Mouse (Mus musculus) midbrain, embryonic 13.5 days (tissue): ENCODE measurements around the gene Gpatch3. TPM values are rescaled to one million over a fixed set of nuclear protein-coding genes. Genes with fewer than 3 reads are reported as not detected.

ENCODE experiments used
- ATAC-seq: fragments of 200-750 bp; cut with Nextera tagmentation; 2 replicates; pipeline ENCODE4 v1.8.0; 2017; ENCODE audit warnings: mild to moderate bottlenecking, moderate TSS enrichment, moderate library complexity
- H3K27ac ChIP-seq: fragments of 300-500 bp; sonication (generic); 2 replicates; pipeline ENCODE4 v1.5.1; 2015; ENCODE audit warnings: inconsistent platforms, mild to moderate bottlenecking, moderate library complexity
- H3K27me3 ChIP-seq: fragments of 300-500 bp; sonication (generic); 2 replicates; pipeline ENCODE4 v1.6.1; 2015; ENCODE audit warnings: mild to moderate bottlenecking, inconsistent platforms
- H3K36me3 ChIP-seq: fragments of 300-500 bp; sonication (generic); 2 replicates; pipeline ENCODE4 v1.6.1; 2015; ENCODE audit warnings: mild to moderate bottlenecking, inconsistent platforms
- H3K4me1 ChIP-seq: fragments of 300-500 bp; sonication (generic); replicated peaks from 2 replicates; pipeline ENCODE4 v1.6.1; 2015; ENCODE audit warnings: inconsistent platforms
- H3K4me2 ChIP-seq: fragments of 300-500 bp; sonication (generic); replicated peaks from 2 replicates; pipeline ENCODE4 v1.6.1; 2015; ENCODE audit warnings: moderate library complexity, mild to moderate bottlenecking, inconsistent platforms
- H3K4me3 ChIP-seq: fragments of 300-500 bp; sonication (generic); replicated peaks from 2 replicates; pipeline ENCODE4 v1.5.1; 2015; ENCODE audit warnings: mild to moderate bottlenecking, inconsistent platforms
- H3K9ac ChIP-seq: fragments of 300-500 bp; sonication (generic); replicated peaks from 2 replicates; pipeline ENCODE4 v1.6.1; 2015; ENCODE audit warnings: mild to moderate bottlenecking, inconsistent platforms
- H3K9me3 ChIP-seq: fragments of 300-500 bp; sonication (generic); 2 replicates; pipeline ENCODE4 v1.6.1; 2016; ENCODE audit warnings: mild to moderate bottlenecking, inconsistent platforms
- WGBS: fragments of 180-500 bp; shearing (Covaris S2); methylation state at CpG from one replicate; pipeline ENCODE4 v1.1.7; 2015; 5-methylcytosine and 5-hydroxymethylcytosine counted together
- polyA plus RNA-seq: library from polyadenylated mRNA; unstranded; fragments of >200 nt; fragmentation: Nextera tagmentation; extraction: Ambion mirVana; gene quantifications from 2 replicates; pipeline ENCODE4 v1.2.1, GENCODE M21; 2015

Gene Gpatch3
- polyA plus RNA-seq, 1 experiment from 2014 or later, result 7.6 TPM

- Histone ChIP-seq H3K4me3 (no peak overlapping the region), H3K27me3 (no peaks in the 10 kb centered on the region), H3K9me3 (0 out of 2 replicates have a peak, but pooled peaks cover 3% of the 10 kb centered on the region), H3K9ac (no peak overlapping the region), H3K4me2 (no peak overlapping the region), H3K4me1 (no peaks in the 10 kb centered on the region), H3K36me3 (peaks cover 71% of the 10 kb centered on the region), H3K27ac (no peak overlapping the region)
- WGBS, result 97% methylated on average over 7 of the region's 7 CpGs
- no peak for ATAC-seq
These were observed 37.9 kb downstream of the Gpatch3 start for GRCm38 (mm10) chr4:133612416-133612815.

- 0 out of 2 replicates have a peak, but pooled peaks cover 3% of the 10 kb centered on the region for H3K9me3 ChIP-seq
- no peak for ATAC-seq
- no peak overlapping the region for H3K27ac ChIP-seq
- 95% methylated on average over 8 of the region's 8 CpGs for WGBS
- no peak overlapping the region for H3K4me3 ChIP-seq
- H3K27me3 ChIP-seq, result no peaks in the 10 kb centered on the region
- no peak overlapping the region for H3K9ac ChIP-seq
- H3K4me2 ChIP-seq, result no peak overlapping the region
- H3K4me1 ChIP-seq, result no peaks in the 10 kb centered on the region
- H3K36me3 ChIP-seq, result peaks cover 69% of the 10 kb centered on the region
These were observed 38.5 kb downstream of the Gpatch3 start for GRCm38 (mm10) chr4:133613026-133613425.

GRCm38 (mm10) chr4:133613867-133614266 is 39.3 kb downstream of the Gpatch3 start:
- 94% methylated on average over 4 of the region's 4 CpGs for WGBS
- no peak overlapping the region for H3K9ac ChIP-seq
- peaks cover 62% of the 10 kb centered on the region for H3K36me3 ChIP-seq
- no peak overlapping the region for H3K4me2 ChIP-seq
- 0 out of 2 replicates have a peak, but pooled peaks cover 3% of the 10 kb centered on the region for H3K9me3 ChIP-seq
- no peak overlapping the region for H3K27ac ChIP-seq
- no peak overlapping the region for H3K4me3 ChIP-seq
- H3K27me3 ChIP-seq, result no peaks in the 10 kb centered on the region
- no peaks in the 10 kb centered on the region for H3K4me1 ChIP-seq
- ATAC-seq, result no peak

- ATAC-seq, result 0 out of 2 replicates have a peak, but pooled peaks have one; percentile 34
- no peaks in the 10 kb centered on the region for H3K27me3 ChIP-seq
These were observed 39.8 kb downstream of the Gpatch3 start for GRCm38 (mm10) chr4:133614274-133614761.

DNA sequence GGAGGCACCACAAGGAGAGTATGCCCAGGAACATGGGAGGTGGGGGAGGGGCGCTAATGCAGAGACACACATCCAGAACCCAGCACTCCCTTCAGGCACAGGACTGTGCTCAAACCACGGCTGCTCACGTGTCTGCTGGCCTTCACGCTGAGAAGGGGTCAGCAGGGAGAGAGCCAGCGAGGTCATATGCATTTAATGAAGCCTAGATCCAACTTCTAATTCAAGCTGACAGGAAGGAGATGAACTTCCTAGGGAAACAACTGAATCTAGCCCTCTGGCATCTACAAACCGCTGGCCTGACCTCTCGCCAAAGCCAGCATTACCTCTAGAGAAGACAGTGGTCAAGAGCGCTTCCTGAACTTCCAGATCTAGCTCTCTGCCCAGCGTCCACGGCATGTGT is 40.9 kb downstream of the Gpatch3 start:
- Histone ChIP-seq H3K27me3 (no peaks in the 10 kb centered on the region), H3K9me3 (0 out of 2 replicates have a peak, but pooled peaks cover 3% of the 10 kb centered on the region), H3K36me3 (peaks cover 59% of the 10 kb centered on the region), H3K4me1 (no peaks in the 10 kb centered on the region), H3K9ac (no peak overlapping the region), H3K27ac (no peak overlapping the region), H3K4me2 (no peak overlapping the region), H3K4me3 (no peak overlapping the region)
- ATAC-seq, result no peak
- WGBS, result 86% methylated on average over 10 of the region's 10 CpGs

More at GRCm38 (mm10) chr4:133614274-133614761, 39.8 kb downstream of the Gpatch3 start:
- H3K36me3 ChIP-seq, result peaks cover 61% of the 10 kb centered on the region
- 0 out of 2 replicates have a peak, but pooled peaks cover 3% of the 10 kb centered on the region for H3K9me3 ChIP-seq
- WGBS, result 94% methylated on average over 8 of the region's 8 CpGs
- no peaks in the 10 kb centered on the region for H3K4me1 ChIP-seq
- H3K4me2 ChIP-seq, result no peak overlapping the region
- no peak overlapping the region for H3K9ac ChIP-seq
- no peak overlapping the region for H3K27ac ChIP-seq
- H3K4me3 ChIP-seq, result no peak overlapping the region

DNA sequence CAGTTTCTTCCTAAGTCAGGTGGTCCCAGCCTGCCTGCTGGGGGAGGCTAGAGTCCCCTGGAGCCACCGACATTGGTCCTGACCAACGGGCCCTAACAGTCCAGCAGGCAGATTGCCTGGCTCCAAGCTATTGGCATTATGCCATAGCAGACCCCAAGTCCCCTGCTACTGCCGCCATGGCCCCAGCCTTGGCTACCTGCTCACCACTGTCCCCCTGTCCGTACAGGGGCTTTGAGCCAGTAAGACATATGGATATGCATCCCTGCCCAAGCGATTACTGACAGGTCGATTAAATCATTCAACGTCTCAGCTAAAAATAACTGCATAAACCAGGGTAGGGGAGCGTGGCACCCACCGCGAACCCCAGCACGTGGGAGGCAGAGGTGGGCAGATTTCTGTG is 43.4 kb downstream of the Gpatch3 start:
- no peak overlapping the region for H3K27ac ChIP-seq
- H3K4me3 ChIP-seq, result no peak overlapping the region
- H3K36me3 ChIP-seq, result peaks cover 46% of the 10 kb centered on the region
- no peaks in the 10 kb centered on the region for H3K27me3 ChIP-seq
- no peak overlapping the region for H3K4me2 ChIP-seq
- no peak overlapping the region for H3K9ac ChIP-seq
- no peaks in the 10 kb centered on the region for H3K9me3 ChIP-seq
- no peak for ATAC-seq
- WGBS, result 96% methylated on average over 11 of the region's 11 CpGs
- H3K4me1 ChIP-seq, result no peaks in the 10 kb centered on the region

GRCm38 (mm10) chr4:133619473-133620136 is 45.1 kb downstream of the Gpatch3 start:
- Histone ChIP-seq H3K9me3 (no peaks in the 10 kb centered on the region), H3K4me1 (no peaks in the 10 kb centered on the region), H3K27me3 (no peaks in the 10 kb centered on the region), H3K36me3 (peaks cover 42% of the 10 kb centered on the region), H3K4me3 (no peak overlapping the region), H3K9ac (no peak overlapping the region), H3K4me2 (no peak overlapping the region), H3K27ac (no peak overlapping the region)
- ATAC-seq, result no peak
- 67% methylated on average over 4 of the region's 4 CpGs for WGBS

DNA sequence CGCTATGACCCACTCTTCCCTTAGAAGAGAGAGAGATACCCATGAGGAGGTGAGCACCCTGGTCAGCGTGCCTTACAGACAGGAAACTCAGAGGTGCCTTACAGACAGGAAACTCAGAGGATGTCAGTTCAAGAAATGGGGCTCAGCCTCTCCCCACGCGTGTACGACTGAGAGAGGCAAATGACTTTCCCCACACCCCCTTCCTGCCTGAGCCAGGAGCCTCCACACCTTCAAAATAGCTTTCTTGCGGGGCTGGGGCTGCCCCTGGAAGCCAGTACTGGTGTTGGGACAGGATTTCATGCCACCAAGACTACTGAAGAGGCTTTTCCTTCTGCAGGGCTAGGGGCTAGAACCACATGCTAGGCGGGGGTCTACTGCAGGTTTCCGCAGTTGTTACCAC is 46.1 kb downstream of the Gpatch3 start:
- H3K9ac ChIP-seq, result no peak overlapping the region
- no peaks in the 10 kb centered on the region for H3K27me3 ChIP-seq
- H3K4me2 ChIP-seq, result no peak overlapping the region
- no peaks in the 10 kb centered on the region for H3K9me3 ChIP-seq
- 92% methylated on average over 8 of the region's 8 CpGs for WGBS
- peaks cover 41% of the 10 kb centered on the region for H3K36me3 ChIP-seq
- no peaks in the 10 kb centered on the region for H3K4me1 ChIP-seq
- no peak for ATAC-seq
- no peak overlapping the region for H3K27ac ChIP-seq
- H3K4me3 ChIP-seq, result no peak overlapping the region

DNA sequence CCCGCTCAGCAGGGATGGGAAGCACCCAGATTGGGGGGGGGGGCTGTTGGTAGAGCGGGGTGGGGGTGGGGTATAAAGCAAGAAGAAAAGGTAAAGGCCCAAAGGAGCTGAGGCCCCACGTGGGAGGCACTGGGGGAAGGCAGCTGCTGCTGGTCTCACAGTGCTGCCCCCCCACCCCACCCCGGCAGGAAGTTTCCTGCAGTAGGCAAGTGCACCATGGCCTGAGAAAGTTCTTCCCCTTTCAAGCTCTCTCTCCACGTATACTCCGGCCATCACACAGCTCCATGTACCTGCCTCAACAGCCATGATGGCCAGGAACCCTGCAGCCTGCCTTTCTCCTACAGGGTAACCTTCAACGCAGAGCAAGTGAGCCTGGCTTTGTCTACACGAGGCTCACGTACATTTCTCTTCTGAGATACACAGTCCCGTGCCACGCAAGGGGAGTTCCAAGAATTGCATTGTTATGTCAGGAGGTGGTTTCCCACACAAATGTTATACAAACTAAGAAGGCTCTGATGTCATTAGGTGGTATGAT is 47.7 kb downstream of the Gpatch3 start:
- no peak overlapping the region for H3K4me2 ChIP-seq
- no peak overlapping the region for H3K4me3 ChIP-seq
- no peak overlapping the region for H3K27ac ChIP-seq
- peaks cover 52% of the 10 kb centered on the region for H3K36me3 ChIP-seq
- ATAC-seq, result no peak
- no peaks in the 10 kb centered on the region for H3K9me3 ChIP-seq
- no peak overlapping the region for H3K9ac ChIP-seq
- no peaks in the 10 kb centered on the region for H3K27me3 ChIP-seq
- WGBS, result 76% methylated on average over 11 of the region's 11 CpGs
- H3K4me1 ChIP-seq, result no peaks in the 10 kb centered on the region

DNA sequence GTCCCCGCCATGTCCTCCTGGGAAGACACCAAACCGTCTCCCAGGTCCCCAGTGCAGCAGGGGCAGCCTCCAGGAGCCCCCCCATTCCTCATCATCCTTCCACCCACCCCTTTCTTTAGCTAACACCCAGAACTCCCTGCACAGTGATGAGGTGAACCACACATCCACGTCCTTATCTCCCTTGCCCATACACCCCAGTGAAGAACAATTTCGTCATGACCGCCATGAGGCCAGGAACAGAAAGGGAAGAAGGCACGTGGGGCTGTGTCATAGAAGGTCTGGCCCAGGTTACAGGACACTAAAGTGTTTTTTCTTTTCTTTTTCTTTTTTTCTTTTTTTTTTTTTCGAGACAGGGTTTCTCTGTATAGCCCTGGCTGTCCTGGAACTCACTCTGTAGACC is 50.3 kb downstream of the Gpatch3 start:
- WGBS, result 90% methylated on average over 7 of the region's 7 CpGs
- no peak for ATAC-seq
- H3K9me3 ChIP-seq, result no peaks in the 10 kb centered on the region

DNA sequence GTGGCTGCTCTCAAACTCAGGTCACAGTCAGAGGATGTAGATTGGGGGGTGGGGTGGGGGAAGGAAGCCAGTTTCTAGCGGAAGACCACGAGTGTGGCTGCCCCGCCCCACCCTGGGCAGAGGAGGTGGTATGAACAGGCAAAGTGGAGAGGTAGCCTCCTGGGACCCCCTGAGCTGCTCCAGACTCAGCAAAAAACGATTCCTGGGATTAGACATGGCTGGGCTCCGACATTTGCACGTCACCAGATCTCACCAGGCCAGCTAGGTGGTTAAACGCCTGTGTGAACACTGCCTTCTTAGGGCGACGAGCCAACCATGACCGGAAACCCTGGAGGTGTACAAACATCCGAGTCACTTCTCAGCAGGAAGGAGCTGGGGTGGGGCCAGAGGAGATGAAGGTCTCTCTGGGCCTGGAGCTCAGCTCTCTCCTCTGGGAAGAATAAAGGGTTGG is 51.1 kb downstream of the Gpatch3 start:
- ATAC-seq, result no peak
- H3K4me2 ChIP-seq, result no peak overlapping the region
- no peaks in the 10 kb centered on the region for H3K9me3 ChIP-seq
- peaks cover 45% of the 10 kb centered on the region for H3K36me3 ChIP-seq
- no peak overlapping the region for H3K4me3 ChIP-seq
- no peaks in the 10 kb centered on the region for H3K27me3 ChIP-seq
- no peak overlapping the region; the same call in 1 of the 2 replicates for H3K9ac ChIP-seq
- H3K4me1 ChIP-seq, result peaks cover 5% of the 10 kb centered on the region; the same call in 1 of the 2 replicates
- WGBS, result 53% methylated on average over 11 of the region's 11 CpGs
- H3K27ac ChIP-seq, result peak overlapping the region; percentile 6; the same call in 1 of the 2 replicates

More for the DNA sequence above, 50.3 kb downstream of the Gpatch3 start:
- Histone ChIP-seq H3K36me3 (peaks cover 47% of the 10 kb centered on the region), H3K9ac (no peak overlapping the region), H3K27me3 (no peaks in the 10 kb centered on the region), H3K4me1 (no peaks in the 10 kb centered on the region), H3K4me3 (no peak overlapping the region), H3K4me2 (no peak overlapping the region), H3K27ac (no peak overlapping the region)

GRCm38 (mm10) chr4:133626221-133626620 is 51.7 kb downstream of the Gpatch3 start:
- no peak for ATAC-seq
- Histone ChIP-seq H3K27ac (peak overlapping the region; percentile 6; the same call in 1 of the 2 replicates), H3K4me2 (no peak overlapping the region), H3K27me3 (no peaks in the 10 kb centered on the region), H3K9me3 (no peaks in the 10 kb centered on the region), H3K9ac (no peak overlapping the region; the same call in 1 of the 2 replicates), H3K4me1 (peaks cover 11% of the 10 kb centered on the region), H3K4me3 (no peak overlapping the region), H3K36me3 (peaks cover 40% of the 10 kb centered on the region)
- WGBS, result 39% methylated on average over 5 of the region's 5 CpGs
